Comparison of ENCODE assay signal across 11 mouse cellular contexts in the genomic region with DNA sequence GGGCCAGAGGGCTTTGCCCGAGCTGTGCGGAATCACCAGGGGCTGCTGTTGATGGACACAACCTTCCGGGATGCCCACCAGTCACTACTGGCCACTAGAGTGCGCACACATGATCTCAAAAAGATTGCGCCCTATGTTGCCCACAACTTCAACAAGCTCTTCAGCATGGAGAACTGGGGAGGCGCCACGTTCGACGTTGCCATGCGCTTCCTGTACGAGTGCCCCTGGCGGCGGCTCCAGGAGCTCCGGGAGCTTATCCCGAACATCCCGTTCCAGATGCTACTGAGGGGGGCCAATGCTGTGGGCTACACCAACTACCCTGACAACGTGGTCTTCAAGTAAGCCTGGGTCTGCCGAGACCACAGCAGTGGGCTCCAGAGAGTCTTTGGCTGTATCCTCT. TPM values are rescaled to one million over a fixed set of nuclear protein-coding genes. Genes with fewer than 3 reads are reported as not detected.
A peak's percentile ranks its signal among the peaks of the same experiment; 100 is the strongest.
DNase-seq lines count a peak whose midpoint lies in the region; ATAC-seq and TF ChIP-seq lines count a peak whose summit lies in the region.
"Had no signal": no experiment of that assay in that cellular context is flagged by ENCODE, and none has a peak within 500 bp of the region (broad histone marks: within the 10 kb centered on the region; RNA-seq: fewer than 3 reads in every experiment).

No protein-coding gene starts in this region.

- no peak overlapping the region for H3K9ac ChIP-seq in forebrain, embryonic 13.5 days
- no peak overlapping the region for H3K9ac ChIP-seq in liver, embryonic 14.5 days (replicated peaks)
- H3K9ac ChIP-seq in liver, embryonic 11.5 days (ENCODE audit: low read depth, low read length), result no peak overlapping the region
- H3K9ac ChIP-seq in neural tube, embryonic 11.5 days (ENCODE audit: low read length), result no peak overlapping the region

- WGBS in forebrain, embryonic 10.5 days, result 31% methylated on average over 18 of the region's 18 CpGs
- 30% methylated on average over 18 of the region's 18 CpGs for WGBS in forebrain, embryonic 13.5 days
- WGBS in liver, embryonic 14.5 days (ENCODE audit: insufficient replicate concordance), result 31% methylated on average over 18 of the region's 18 CpGs
- WGBS in liver, embryonic 11.5 days, result 30% methylated on average over 18 of the region's 18 CpGs
- 30% methylated on average over 18 of the region's 18 CpGs for WGBS in neural tube, embryonic 11.5 days

- no peak overlapping the region for H3K4me2 ChIP-seq in forebrain, embryonic 13.5 days
- no peak overlapping the region for H3K4me2 ChIP-seq in liver, embryonic 14.5 days (ENCODE audit: low read depth)
- no peak overlapping the region for H3K4me2 ChIP-seq in liver, embryonic 11.5 days
- H3K4me2 ChIP-seq in neural tube, embryonic 11.5 days (ENCODE audit: low read depth), result no peak overlapping the region

- H3K4me1 ChIP-seq in forebrain, embryonic 10.5 days, result peaks cover 42% of the 10 kb centered on the region
- H3K4me1 ChIP-seq in forebrain, embryonic 13.5 days, result peaks cover 28% of the 10 kb centered on the region
- H3K4me1 ChIP-seq in liver, embryonic 14.5 days (replicated peaks; ENCODE audit: control insufficient read depth in 2 of 2, insufficient read depth in 2 of 2, low read length in 1 of 2), result peaks cover 4 to 9% of the 10 kb centered on the region in 2 experiments; a peak in 3 of 4 replicates
- H3K4me1 ChIP-seq in liver, embryonic 11.5 days (replicated peaks; ENCODE audit: control insufficient read depth, insufficient read depth, low read length), result peaks cover 7% of the 10 kb centered on the region
- H3K4me1 ChIP-seq in neural tube, embryonic 11.5 days (ENCODE audit: control insufficient read depth, insufficient read depth, low read length), result peaks cover 18% of the 10 kb centered on the region

- peaks cover 45% of the 10 kb centered on the region for H3K36me3 ChIP-seq in forebrain, embryonic 10.5 days (replicated peaks)
- H3K36me3 ChIP-seq in forebrain, embryonic 13.5 days (ENCODE audit: poor library complexity, severe bottlenecking), result peaks cover 40% of the 10 kb centered on the region
- no peaks in the 10 kb centered on the region; the same call in none of the 2 replicates for H3K36me3 ChIP-seq in liver, embryonic 14.5 days (replicated peaks; ENCODE audit: control insufficient read depth, insufficient read depth, low read depth)
- peaks cover 15% of the 10 kb centered on the region; the same call in 1 of the 2 replicates for H3K36me3 ChIP-seq in liver, embryonic 11.5 days (ENCODE audit: control insufficient read depth, insufficient read depth, low read length)
- peaks cover 6% of the 10 kb centered on the region for H3K36me3 ChIP-seq in neural tube, embryonic 11.5 days (ENCODE audit: control insufficient read depth, insufficient read depth, low read length)

- H3K4me3 ChIP-seq in forebrain, embryonic 10.5 days, result no peak overlapping the region; the same call in 1 of the 2 replicates
- no peak overlapping the region for H3K4me3 ChIP-seq in forebrain, embryonic 13.5 days
- no peak overlapping the region for H3K4me3 ChIP-seq in liver, embryonic 14.5 days (ENCODE audit: insufficient read depth in 1 of 2, low read depth in 2 of 2, low read length in 2 of 2)
- H3K4me3 ChIP-seq in liver, embryonic 11.5 days (ENCODE audit: low read depth, low read length), result no peak overlapping the region
- no peak overlapping the region for H3K4me3 ChIP-seq in neural tube, embryonic 11.5 days (ENCODE audit: low read depth, low read length)
- H3K4me3 ChIP-seq: megakaryocyte, embryonic 14.5 days had no signal

- no peaks in the 10 kb centered on the region for H3K9me3 ChIP-seq in forebrain, embryonic 10.5 days
- H3K9me3 ChIP-seq in forebrain, embryonic 13.5 days (replicated peaks), result no peaks in the 10 kb centered on the region
- H3K9me3 ChIP-seq in liver, embryonic 14.5 days (ENCODE audit: control insufficient read depth, low read length), result no peaks in the 10 kb centered on the region
- no peaks in the 10 kb centered on the region for H3K9me3 ChIP-seq in liver, embryonic 11.5 days (ENCODE audit: control insufficient read depth, low read length)
- no peaks in the 10 kb centered on the region for H3K9me3 ChIP-seq in neural tube, embryonic 11.5 days (ENCODE audit: control insufficient read depth, low read length)
- H3K9me3 ChIP-seq: megakaryocyte, embryonic 14.5 days had no signal

- no peak for ATAC-seq in forebrain, embryonic 13.5 days
- no peak for ATAC-seq in liver, embryonic 14.5 days (ENCODE audit: insufficient read depth)
- ATAC-seq in liver, embryonic 11.5 days (replicated peaks; ENCODE audit: low FRiP score), result no peak
- ATAC-seq in neural tube, embryonic 11.5 days (ENCODE audit: insufficient read depth, low FRiP score, low TSS enrichment), result no peak
- no peak for ATAC-seq in activated CD4-positive, CD25-positive, alpha-beta regulatory T cell, adult 4 months

- peak; percentile 50 for TF ChIP-seq CTCF in liver, embryonic 14.5 days (IDR thresholded peaks at IDR 0.05; ENCODE audit: low read depth)

- DNase-seq in forebrain, embryonic 10.5 days (ENCODE audit: extremely low spot score, low spot score), result peak; percentile 55
- DNase-seq in liver, embryonic 14.5 days (ENCODE audit: low read depth in 3 of 3, low spot score in 3 of 3), result no peak
- DNase-seq in liver, embryonic 11.5 days (ENCODE audit: low spot score), result no peak
- peak; percentile 12 for DNase-seq in forelimb bud, embryonic 11.5 days (ENCODE audit: low read depth, low spot score)
- peak; percentile 53 for DNase-seq in neural tube, embryonic 11.5 days (ENCODE audit: low spot score)
- no peak for DNase-seq in left cerebral cortex, adult 18-20 months (ENCODE audit: low spot score in 2 of 2)
- DNase-seq: B cell, adult 2 months; kidney, postnatal 14 days had no signal

- H3K27ac ChIP-seq in forebrain, embryonic 10.5 days, result 0 out of 2 replicates have a peak overlapping the region, but pooled peaks have one; percentile 25
- no peak overlapping the region for H3K27ac ChIP-seq in forebrain, embryonic 13.5 days
- H3K27ac ChIP-seq in liver, embryonic 14.5 days, result no peak overlapping the region
- H3K27ac ChIP-seq in liver, embryonic 11.5 days (ENCODE audit: low read depth, low read length), result no peak overlapping the region
- H3K27ac ChIP-seq in neural tube, embryonic 11.5 days (ENCODE audit: low read depth, low read length), result no peak overlapping the region

- H3K27me3 ChIP-seq in forebrain, embryonic 10.5 days (ENCODE audit: poor library complexity, severe bottlenecking), result peaks cover 17% of the 10 kb centered on the region
- H3K27me3 ChIP-seq in forebrain, embryonic 13.5 days, result 0 out of 2 replicates have a peak, but pooled peaks cover 7% of the 10 kb centered on the region
- peaks cover 5% of the 10 kb centered on the region for H3K27me3 ChIP-seq in liver, embryonic 14.5 days (ENCODE audit: control insufficient read depth, insufficient read depth, low read length)
- peaks cover 18% of the 10 kb centered on the region for H3K27me3 ChIP-seq in liver, embryonic 11.5 days (replicated peaks; ENCODE audit: control insufficient read depth, insufficient read depth, low read length)
- no peaks in the 10 kb centered on the region for H3K27me3 ChIP-seq in neural tube, embryonic 11.5 days (ENCODE audit: control insufficient read depth, insufficient read depth, low read length)

- no peak for TF ChIP-seq EP300 in liver, embryonic 14.5 days (IDR thresholded peaks at IDR 0.05; ENCODE audit: low read depth)

RNA-seq across cellular contexts. Expression of a gene that starts 2.7 kb away (rescaled TPM):
- 5.0 and 5.7 TPM in 2 replicates for polyA plus RNA-seq in forebrain, embryonic 10.5 days (2016; fragmentation: Nextera tagmentation; extraction: Ambion mirVana)
- polyA plus RNA-seq in forebrain, embryonic 13.5 days (2015; fragmentation: Nextera tagmentation; extraction: Ambion mirVana), result 7.5 and 7.9 TPM in 2 replicates
- 2.1 and 2.6 TPM in 2 replicates for polyA plus RNA-seq in liver, embryonic 14.5 days (2012; rRNA removed)
- polyA plus RNA-seq in liver, embryonic 14.5 days (2014; fragmentation: Nextera tagmentation; extraction: Ambion mirVana), result 0.42 and 0.64 TPM in 2 replicates
- 2.2 and 3.3 TPM in 2 replicates for polyA plus RNA-seq in liver, embryonic 11.5 days (2014; fragmentation: Nextera tagmentation; extraction: Ambion mirVana)
- polyA plus RNA-seq in neural tube, embryonic 11.5 days (2014; fragmentation: Nextera tagmentation; extraction: Ambion mirVana), result 10.0 and 10.5 TPM in 2 replicates
- total RNA-seq in left cerebral cortex, adult 18-20 months (2021), result 10 to 100 TPM; 41.9 to 46.4 TPM
- polyA plus RNA-seq in activated CD4-positive, CD25-positive, alpha-beta regulatory T cell, adult 4 months (2017; shearing (Covaris generic)), result under 1 TPM in 1 of 2 experiments, not detected in 1; 0.31 TPM

RNA-seq across cellular contexts. Expression of a gene that starts 7.3 kb away (rescaled TPM):
- polyA plus RNA-seq in forebrain, embryonic 10.5 days (2016; fragmentation: Nextera tagmentation; extraction: Ambion mirVana), result 84.3 and 84.9 TPM in 2 replicates
- polyA plus RNA-seq in forebrain, embryonic 13.5 days (2015; fragmentation: Nextera tagmentation; extraction: Ambion mirVana), result 50.9 and 63.4 TPM in 2 replicates
- 20.0 and 26.7 TPM in 2 replicates for polyA plus RNA-seq in liver, embryonic 14.5 days (2012; rRNA removed)
- polyA plus RNA-seq in liver, embryonic 14.5 days (2014; fragmentation: Nextera tagmentation; extraction: Ambion mirVana), result 23.6 and 25.2 TPM in 2 replicates
- 52.5 and 52.9 TPM in 2 replicates for polyA plus RNA-seq in liver, embryonic 11.5 days (2014; fragmentation: Nextera tagmentation; extraction: Ambion mirVana)
- 68.8 and 73.6 TPM in 2 replicates for polyA plus RNA-seq in neural tube, embryonic 11.5 days (2014; fragmentation: Nextera tagmentation; extraction: Ambion mirVana)
- total RNA-seq in left cerebral cortex, adult 18-20 months (2021), result 10 to 100 TPM; 27.3 to 27.7 TPM
- polyA plus RNA-seq in activated CD4-positive, CD25-positive, alpha-beta regulatory T cell, adult 4 months (2017; shearing (Covaris generic)), result 10 to 100 TPM; 38.4 to 47.2 TPM

Comparison
In these comparisons a context has a peak if more than half of its experiments do, and no peak if none do; other contexts are left out.
1. DNase-seq: peak in forebrain, embryonic 10.5 days (single experiment), forelimb bud, embryonic 11.5 days (single experiment) and neural tube, embryonic 11.5 days (single experiment); none in liver, embryonic 14.5 days (0 of 3), liver, embryonic 11.5 days (single experiment) and left cerebral cortex, adult 18-20 months (0 of 2).